Mouse (Mus musculus) kidney, embryonic 14.5 days (tissue): Measurements from ENCODE around the gene Ankra2. TPM values are rescaled to one million over a fixed set of nuclear protein-coding genes. Genes with fewer than 3 reads are reported as not detected.

Experiments used
- ATAC-seq: fragments of 200-750 bp; cut with Nextera tagmentation; 2 replicates; pipeline ENCODE4 v1.8.0; 2017; ENCODE audit warnings: moderate number of reproducible peaks, mild to moderate bottlenecking, moderate TSS enrichment, moderate library complexity; ENCODE audit not compliant: low FRiP score, low TSS enrichment
- H3K27ac ChIP-seq: fragments of 300-500 bp; sonication (generic); 2 replicates; pipeline ENCODE4 v1.5.1; 2014; ENCODE audit warnings: low read depth, mild to moderate bottlenecking, low read length, moderate library complexity, mixed read lengths
- H3K27me3 ChIP-seq: fragments of 300-500 bp; sonication (generic); 2 replicates; pipeline ENCODE4 v1.6.1; 2014; ENCODE audit warnings: mild to moderate bottlenecking, low read length; ENCODE audit not compliant: control insufficient read depth, insufficient read depth
- H3K36me3 ChIP-seq: fragments of 300-500 bp; sonication (generic); 2 replicates; pipeline ENCODE4 v1.6.1; 2014; ENCODE audit warnings: low read length, mixed read lengths; ENCODE audit not compliant: control insufficient read depth, insufficient read depth
- H3K4me1 ChIP-seq: fragments of 300-500 bp; sonication (generic); 2 replicates; pipeline ENCODE4 v1.6.1; 2014; ENCODE audit warnings: low read length, mixed read lengths; ENCODE audit not compliant: control insufficient read depth, insufficient read depth
- H3K4me2 ChIP-seq: fragments of 300-500 bp; sonication (generic); replicated peaks from 2 replicates; pipeline ENCODE4 v1.6.1; 2014; ENCODE audit warnings: low read depth, mild to moderate bottlenecking, low read length
- H3K4me3 ChIP-seq: fragments of 300-500 bp; sonication (generic); 2 replicates; pipeline ENCODE4 v1.5.1; 2014; ENCODE audit warnings: mild to moderate bottlenecking, low read length
- H3K9ac ChIP-seq: fragments of 300-500 bp; sonication (generic); 2 replicates; pipeline ENCODE4 v1.6.1; 2014; ENCODE audit warnings: low read depth, mild to moderate bottlenecking, low read length, moderate library complexity
- H3K9me3 ChIP-seq: fragments of 300-500 bp; sonication (generic); 2 replicates; pipeline ENCODE4 v1.6.1; 2016; ENCODE audit warnings: low read length; ENCODE audit not compliant: control insufficient read depth
- WGBS: fragments of 180-500 bp; shearing (Covaris S2); extraction: QIAGEN DNeasy Blood & Tissue Kit; methylation state at CpG from one replicate; pipeline ENCODE4 v1.1.7; 2014; 5-methylcytosine and 5-hydroxymethylcytosine counted together
- polyA plus RNA-seq: library from polyadenylated mRNA; unstranded; fragments of >200 nt; fragmentation: Nextera tagmentation; extraction: Ambion mirVana; gene quantifications from 2 replicates; pipeline ENCODE4 v1.2.1, GENCODE M21; 2014

The Ankra2 gene
- polyA plus RNA-seq = 18.7 and 21.4 TPM in 2 replicates

- H3K4me3 ChIP-seq = peak within 1 kb of the TSS; percentile 95
- H3K4me1 ChIP-seq = peaks cover 12% of the 10 kb centered on the region; the same call in 1 of the 2 replicates
- no peaks in the 10 kb centered on the region for H3K27me3 ChIP-seq
- H3K36me3 ChIP-seq = peaks cover 22% of the 10 kb centered on the region
- peak within 1 kb of the TSS; percentile 89 for H3K9ac ChIP-seq
- H3K27ac ChIP-seq = peak within 1 kb of the TSS; percentile 93
- under 1% methylated on average over 71 of the region's 71 CpGs for WGBS
- peak within 1 kb of the TSS; percentile 91 for H3K4me2 ChIP-seq
- peak; percentile 99 for ATAC-seq
- no peaks in the 10 kb centered on the region for H3K9me3 ChIP-seq
Measured at GRCm38 (mm10) chr13:98262636-98263457, at the start of gene Ankra2, which contains the start of gene Utp15. Ankra2 (plus strand) TSS chr13:98263074. Utp15 (minus strand) TSS chr13:98263041.

- H3K27me3 ChIP-seq = no peaks in the 10 kb centered on the region
- H3K36me3 ChIP-seq = no peaks in the 10 kb centered on the region
- WGBS = 31% methylated on average over 12 of the region's 12 CpGs
- H3K4me1 ChIP-seq = no peaks in the 10 kb centered on the region
- H3K4me3 ChIP-seq = no peak overlapping the region
- no peak overlapping the region for H3K9ac ChIP-seq
- H3K4me2 ChIP-seq = no peak overlapping the region
- H3K9me3 ChIP-seq = no peaks in the 10 kb centered on the region
- no peak for ATAC-seq
- H3K27ac ChIP-seq = no peak overlapping the region
Measured at GRCm38 (mm10) chr13:98222848-98223247, 40.0 kb upstream of the Ankra2 start.

DNA sequence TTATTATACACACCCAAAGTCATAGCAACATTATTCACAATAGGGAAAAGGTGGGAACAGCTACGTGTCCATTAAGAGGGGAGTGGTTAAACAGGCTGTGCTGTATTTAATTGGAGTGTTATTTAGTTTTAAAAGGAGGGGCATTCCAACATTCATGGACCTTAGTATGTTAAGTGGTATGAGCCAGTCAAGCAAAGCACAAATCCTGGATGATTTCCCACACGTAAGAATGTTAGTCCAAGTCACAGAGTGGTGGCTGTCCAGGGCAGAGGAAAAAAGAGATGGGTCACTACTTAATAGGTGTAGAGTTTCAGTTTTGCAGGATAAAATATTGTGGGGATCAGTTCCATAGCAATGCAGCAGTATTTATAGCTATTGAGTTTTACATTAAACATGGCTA, 36.6 kb upstream of the Ankra2 start:
- H3K27me3 ChIP-seq = no peaks in the 10 kb centered on the region
- no peak overlapping the region for H3K9ac ChIP-seq
- H3K4me3 ChIP-seq = no peak overlapping the region
- no peak overlapping the region for H3K27ac ChIP-seq
- H3K4me1 ChIP-seq = no peaks in the 10 kb centered on the region
- no peak overlapping the region for H3K4me2 ChIP-seq
- WGBS = 67% methylated on average over 2 of the region's 2 CpGs
- ATAC-seq = no peak
- no peaks in the 10 kb centered on the region for H3K9me3 ChIP-seq
- no peaks in the 10 kb centered on the region for H3K36me3 ChIP-seq

GRCm38 (mm10) chr13:98230511-98230910, 32.4 kb upstream of the Ankra2 start:
- whole genome bisulfite sequencing = 87% methylated on average over 1 of the region's 1 CpGs

GRCm38 (mm10) chr13:98235451-98235850, 27.4 kb upstream of the Ankra2 start:
- Histone ChIP-seq H3K4me1 (no peaks in the 10 kb centered on the region), H3K9ac (no peak overlapping the region), H3K4me2 (no peak overlapping the region), H3K27ac (no peak overlapping the region), H3K36me3 (no peaks in the 10 kb centered on the region), H3K27me3 (no peaks in the 10 kb centered on the region), H3K4me3 (no peak overlapping the region), H3K9me3 (no peaks in the 10 kb centered on the region)
- ATAC-seq = no peak
- WGBS = 81% methylated on average over 6 of the region's 6 CpGs

More at GRCm38 (mm10) chr13:98230511-98230910, 32.4 kb upstream of the Ankra2 start:
- no peak overlapping the region for H3K9ac ChIP-seq
- no peaks in the 10 kb centered on the region for H3K27me3 ChIP-seq
- no peak overlapping the region for H3K4me3 ChIP-seq
- no peak overlapping the region for H3K4me2 ChIP-seq
- ATAC-seq = no peak
- no peaks in the 10 kb centered on the region for H3K9me3 ChIP-seq
- no peaks in the 10 kb centered on the region for H3K36me3 ChIP-seq
- no peak overlapping the region for H3K27ac ChIP-seq
- no peaks in the 10 kb centered on the region for H3K4me1 ChIP-seq

- no peaks in the 10 kb centered on the region for H3K27me3 ChIP-seq
- H3K9ac ChIP-seq = no peak overlapping the region
- 19% methylated on average over 12 of the region's 12 CpGs for WGBS
- H3K4me1 ChIP-seq = no peaks in the 10 kb centered on the region
- no peaks in the 10 kb centered on the region for H3K36me3 ChIP-seq
- H3K27ac ChIP-seq = no peak overlapping the region
- H3K4me3 ChIP-seq = no peak overlapping the region
- no peak overlapping the region for H3K4me2 ChIP-seq
- H3K9me3 ChIP-seq = no peaks in the 10 kb centered on the region
- no peak for ATAC-seq
Measured at GRCm38 (mm10) chr13:98239978-98240641, 22.8 kb upstream of the Ankra2 start.

DNA sequence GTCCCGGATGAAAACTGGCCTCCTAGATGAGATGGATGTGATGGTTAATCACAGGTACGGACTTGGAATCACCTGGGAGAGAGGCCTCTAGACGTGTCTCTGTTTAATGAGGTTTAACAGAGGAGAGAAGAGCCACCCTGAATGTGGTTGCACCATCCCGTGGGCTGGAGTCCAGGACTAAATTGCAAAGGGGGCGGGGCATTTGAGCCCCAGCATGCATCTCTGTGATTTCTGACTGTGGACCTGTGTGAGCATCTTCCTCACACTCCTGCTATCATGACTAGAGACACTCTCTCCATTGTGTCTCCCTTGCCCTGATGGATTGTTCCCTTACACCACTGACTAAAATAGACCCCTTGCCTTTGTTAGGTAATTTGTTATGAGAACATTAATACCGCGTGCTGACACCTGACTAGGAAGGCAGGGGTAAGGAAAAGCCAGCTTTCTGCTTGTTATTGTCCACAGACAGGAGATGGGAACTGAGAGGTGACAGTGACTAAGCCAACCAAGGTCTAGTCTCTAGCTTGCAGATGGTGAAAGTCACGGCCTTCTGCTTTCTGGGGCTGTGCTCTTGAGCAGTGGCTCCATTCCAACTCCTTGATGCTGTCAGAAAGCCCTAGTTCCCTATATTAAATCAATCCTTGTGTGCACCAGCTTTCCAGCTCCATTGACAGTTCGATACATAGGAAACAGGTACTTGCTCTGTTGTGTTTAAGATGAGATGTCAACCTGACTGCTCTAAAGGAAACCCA, 21.2 kb upstream of the Ankra2 start:
- Histone ChIP-seq H3K9ac (no peak overlapping the region), H3K27ac (no peak overlapping the region), H3K9me3 (no peaks in the 10 kb centered on the region), H3K27me3 (no peaks in the 10 kb centered on the region), H3K4me1 (no peaks in the 10 kb centered on the region), H3K4me2 (no peak overlapping the region), H3K4me3 (no peak overlapping the region), H3K36me3 (no peaks in the 10 kb centered on the region)
- ATAC-seq = no peak
- 68% methylated on average over 9 of the region's 9 CpGs for WGBS

GRCm38 (mm10) chr13:98244571-98245350, 18.1 kb upstream of the Ankra2 start:
- Histone ChIP-seq H3K27me3 (no peaks in the 10 kb centered on the region), H3K9ac (no peak overlapping the region), H3K4me3 (no peak overlapping the region), H3K9me3 (no peaks in the 10 kb centered on the region), H3K4me2 (no peak overlapping the region), H3K27ac (no peak overlapping the region), H3K4me1 (no peaks in the 10 kb centered on the region), H3K36me3 (peaks cover 26% of the 10 kb centered on the region)
- ATAC-seq = no peak
- WGBS = 68% methylated on average over 4 of the region's 5 CpGs
